Mouse (Mus musculus): Measurements from ENCODE around the gene Lgsn. TPM values are rescaled to one million over a fixed set of nuclear protein-coding genes. Genes with fewer than 3 reads are reported as not detected.

Gene Lgsn
- not detected for total RNA-seq (2021)

DNA sequence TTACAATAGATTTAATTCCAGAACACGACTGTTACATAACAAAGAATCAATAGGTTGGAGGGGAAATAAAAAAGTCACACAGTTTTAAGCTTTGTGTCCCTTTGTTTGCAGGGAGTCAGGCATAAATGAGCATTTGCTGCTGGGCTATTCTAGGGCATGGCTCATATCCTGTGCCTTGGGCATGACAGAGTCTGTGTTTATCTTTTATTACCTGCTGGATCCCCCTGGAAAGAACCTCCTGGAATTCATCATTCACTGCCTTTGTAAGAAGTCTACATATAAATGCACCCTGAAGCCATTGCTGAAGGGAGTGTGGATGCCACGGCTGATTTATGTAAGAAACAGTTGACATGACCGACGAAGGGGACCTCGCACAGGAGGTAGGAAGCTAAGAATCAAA lies at the start of gene Lgsn:
Gene Lgsn, plus strand, starts transcription at position 301 of the 400 bp plus-strand sequence.
- no peak for DNase-seq (ENCODE audit: low spot score)
- intact Hi-C loops (cut with DNase I): no loop called here

- intact Hi-C loops (cut with DNase I): no loop called here
- DNase-seq (ENCODE audit: low spot score): no peak
Observed at GRCm38 (mm10) chr1:31138387-31138786, 37.8 kb upstream of the Lgsn start.

DNA sequence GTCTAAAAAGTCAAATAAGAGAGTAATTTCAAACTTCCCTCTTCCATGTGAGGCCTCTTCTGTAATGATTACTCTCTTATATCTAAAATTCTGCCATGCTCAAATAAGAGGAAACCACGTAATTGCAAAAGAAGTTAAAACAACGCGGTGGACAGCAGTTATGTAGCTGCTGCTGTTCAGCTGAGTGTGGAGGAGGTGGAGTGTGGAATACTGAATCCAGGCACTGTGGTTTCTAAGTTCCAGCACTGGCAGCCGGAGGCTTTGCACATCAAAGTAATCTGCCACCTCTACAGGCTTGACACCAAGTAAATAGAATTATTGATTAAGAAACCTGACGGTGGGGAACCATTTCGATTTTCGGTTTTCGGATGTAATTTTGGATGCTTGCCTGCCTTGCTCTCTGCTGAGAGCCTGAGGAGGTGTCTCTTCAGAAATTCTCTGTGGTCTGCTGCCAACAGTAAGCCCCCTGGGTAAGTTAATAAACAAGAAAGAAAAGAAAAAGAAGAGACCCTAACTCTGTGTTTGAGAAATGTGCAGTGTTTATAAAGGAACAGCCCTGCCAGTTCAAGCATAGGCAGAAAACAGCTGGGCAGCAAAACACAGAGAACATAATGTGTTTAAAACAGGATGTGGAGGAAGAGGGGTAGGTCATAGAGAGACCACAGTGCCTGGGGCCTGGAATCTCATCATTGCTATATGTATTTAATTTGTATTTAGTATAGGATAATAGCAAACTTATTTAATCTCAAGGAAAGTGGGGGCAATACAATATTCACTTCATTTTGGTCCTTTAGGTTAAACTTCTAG lies 33.7 kb upstream of the Lgsn start:
- no peak for DNase-seq (ENCODE audit: low spot score)
- intact Hi-C loops (cut with DNase I): no loop called here

GRCm38 (mm10) chr1:31143571-31143970 lies 32.6 kb upstream of the Lgsn start:
- intact Hi-C loops (cut with DNase I): no loop called here

DNA sequence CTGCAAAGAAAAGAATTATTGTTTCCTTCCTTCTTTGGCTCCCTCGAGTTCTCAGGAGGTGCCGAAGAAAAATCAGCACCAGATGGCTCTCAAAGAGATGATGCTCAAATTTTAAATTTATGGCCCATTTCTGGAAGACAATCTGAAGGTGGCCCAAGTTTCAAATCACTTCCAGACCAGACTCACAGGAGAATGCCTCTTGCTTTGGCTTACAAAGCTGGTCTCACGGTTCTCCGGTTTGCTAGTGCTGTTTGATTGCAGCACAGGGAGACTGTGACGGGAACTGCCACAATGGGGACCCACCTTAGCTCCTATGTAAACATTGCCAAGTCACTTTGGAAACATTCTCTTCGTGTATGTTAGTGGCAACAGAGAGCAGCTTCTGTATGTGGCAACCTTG lies 26.5 kb upstream of the Lgsn start:
- no peak for DNase-seq (ENCODE audit: low spot score)
- intact Hi-C loops (cut with DNase I): loop anchor here (5.0 kb wide), 1 partner anchor 277 kb away; the partner anchor contains the start of gene Phf3

More at GRCm38 (mm10) chr1:31143571-31143970, 32.6 kb upstream of the Lgsn start:
- no peak for DNase-seq (ENCODE audit: low spot score)

DNA sequence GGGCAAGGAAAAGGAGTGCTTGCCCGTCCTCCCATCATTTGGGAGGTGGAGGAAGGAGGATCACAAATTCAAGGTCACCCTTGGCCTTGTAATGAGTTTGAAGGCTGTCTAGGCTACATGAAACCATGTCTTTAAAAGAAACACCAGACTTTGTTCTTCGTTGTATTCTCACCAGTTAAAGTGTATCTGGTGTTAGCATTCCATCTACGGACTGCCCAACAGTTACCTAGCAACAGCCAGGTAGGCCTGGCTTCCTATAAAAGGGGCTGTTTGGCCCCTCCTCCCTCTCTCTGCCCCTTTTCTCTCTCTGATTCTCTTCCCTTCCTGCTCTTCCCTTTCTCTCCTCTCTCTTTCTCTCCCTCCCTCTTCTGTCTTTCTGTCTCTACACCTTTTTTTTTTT lies 25.7 kb upstream of the Lgsn start:
- DNase-seq (ENCODE audit: low spot score): no peak
- intact Hi-C loops (cut with DNase I): loop anchor here (5.0 kb wide), 1 partner anchor 278 kb away; the partner anchor contains the start of gene Phf3

DNA sequence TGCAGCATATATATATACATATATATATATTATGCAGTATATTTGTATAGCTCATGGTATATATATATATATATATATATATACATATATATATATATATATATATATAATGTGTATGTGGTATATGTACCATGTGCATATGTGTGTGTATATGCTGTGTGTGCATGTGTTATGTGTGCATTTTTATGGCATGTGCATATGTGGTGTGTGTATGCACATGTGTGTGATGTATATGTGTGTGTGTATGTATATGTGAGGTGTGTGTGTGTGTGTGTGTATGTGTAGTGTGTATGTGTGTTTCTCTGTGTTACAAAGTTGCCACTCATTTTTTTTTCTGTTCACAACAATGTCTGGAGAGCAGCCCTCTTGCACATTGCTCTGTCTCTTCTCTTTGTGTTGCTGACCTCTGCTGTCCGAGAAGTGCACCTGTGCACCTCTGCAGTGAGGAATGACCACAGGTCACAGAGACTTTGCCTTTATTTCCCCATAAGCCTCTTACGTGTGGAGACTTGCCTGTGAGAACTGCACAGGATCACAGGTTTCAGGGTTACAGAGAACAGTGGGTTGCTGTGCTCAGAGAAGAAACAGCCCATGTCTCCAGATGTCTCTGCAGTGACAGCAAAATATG lies 23.3 kb upstream of the Lgsn start:
- intact Hi-C loops (cut with DNase I): loop anchor here (5.0 kb wide), 1 partner anchor 281 kb away; the partner anchor contains the start of gene Phf3
- no peak for DNase-seq (ENCODE audit: low spot score)

GRCm38 (mm10) chr1:31153793-31154349 lies 22.3 kb upstream of the Lgsn start:
- intact Hi-C loops (cut with DNase I): loop anchor here (1.0 to 5.0 kb wide), 3 partner anchors 233 to 376 kb away; partner anchors contain the start of gene Phf3
- peak; percentile 19 for DNase-seq (ENCODE audit: low spot score)

DNA sequence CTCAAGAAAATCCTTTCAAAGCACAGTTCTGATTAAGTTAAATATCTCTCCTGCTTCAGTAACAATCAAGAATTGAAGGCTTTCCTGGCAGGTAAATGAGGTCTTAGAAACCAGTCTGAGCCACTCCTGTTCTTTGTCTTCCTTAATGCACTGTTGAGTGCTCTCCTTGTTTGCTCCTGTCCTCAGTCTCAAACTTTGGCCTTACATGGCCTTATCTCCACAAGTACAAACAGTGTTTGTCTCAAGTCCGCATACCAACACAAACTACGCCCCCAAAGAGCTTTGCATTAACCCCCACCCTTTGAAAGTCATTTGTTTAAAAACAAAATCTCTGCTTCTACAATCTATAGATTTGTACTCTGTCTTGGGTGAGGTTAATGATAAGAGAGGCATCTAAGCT lies 20.0 kb upstream of the Lgsn start:
- intact Hi-C loops (cut with DNase I): no loop called here
- DNase-seq (ENCODE audit: low spot score): no peak

DNA sequence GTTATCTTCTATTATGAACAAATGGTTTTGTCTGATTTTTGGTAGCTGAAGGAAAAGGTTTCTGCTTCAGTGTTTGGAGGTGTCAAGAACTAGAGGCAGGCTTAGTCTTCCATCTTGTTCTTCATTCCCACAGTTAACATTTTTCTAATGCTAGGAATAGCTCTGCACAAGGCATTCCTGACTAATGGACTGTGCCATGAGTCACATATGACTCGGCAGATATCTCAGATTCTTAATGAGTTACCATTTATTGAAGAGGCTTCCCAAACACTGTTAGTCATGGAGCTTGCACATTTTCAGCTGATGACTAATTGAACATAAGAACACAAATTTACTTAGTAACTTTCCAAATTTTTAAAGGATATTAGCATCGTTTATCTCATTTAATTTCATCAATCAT lies 19.3 kb upstream of the Lgsn start:
- DNase-seq (ENCODE audit: low spot score): no peak
- intact Hi-C loops (cut with DNase I): no loop called here

DNA sequence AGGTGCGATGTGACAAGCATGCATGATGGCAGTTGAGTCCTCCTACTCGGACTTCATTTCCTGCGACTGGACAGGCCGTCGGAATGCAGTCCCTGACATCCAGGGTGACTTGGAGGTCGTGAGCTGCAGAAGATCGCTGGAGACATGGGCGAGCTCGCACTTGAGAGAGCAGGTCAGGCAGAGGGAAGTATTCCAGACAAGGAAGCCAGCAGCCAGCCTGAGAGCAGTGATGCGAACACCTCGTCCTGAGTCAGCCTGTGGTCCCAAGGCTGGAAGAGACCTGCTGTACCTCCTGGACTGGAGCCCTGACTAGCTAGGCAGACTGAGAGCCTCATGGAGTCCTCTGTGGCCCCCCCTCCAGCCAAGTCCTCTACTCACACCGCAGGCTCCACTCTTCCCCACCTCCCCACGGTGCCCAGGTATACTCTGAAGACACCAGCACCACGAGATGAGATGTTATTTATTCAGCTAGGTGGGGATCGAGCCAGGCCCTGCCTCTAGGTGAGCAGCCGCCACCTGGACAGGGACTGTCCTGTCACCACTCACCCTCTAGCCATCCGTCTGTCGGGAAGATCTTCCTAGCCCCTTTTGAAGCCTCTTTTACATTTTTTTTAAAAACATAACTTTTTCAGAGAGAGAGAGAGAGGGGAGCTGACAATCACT lies 11.5 kb upstream of the Lgsn start:
- no peak for DNase-seq (ENCODE audit: low spot score)
- intact Hi-C loops (cut with DNase I): loop anchor here (10.0 kb wide), 1 partner anchor 620 kb away; no protein-coding TSS in a partner anchor

- DNase-seq (ENCODE audit: low spot score): no peak
- intact Hi-C loops (cut with DNase I): loop anchor here (10.0 kb wide), 1 partner anchor 619 kb away; no protein-coding TSS in a partner anchor
Observed at GRCm38 (mm10) chr1:31165326-31166121, 10.7 kb upstream of the Lgsn start.

GRCm38 (mm10) chr1:31175401-31175800 lies 800 bp upstream of the Lgsn start:
- intact Hi-C loops (cut with DNase I): no loop called here
- no peak for DNase-seq (ENCODE audit: low spot score)

DNA sequence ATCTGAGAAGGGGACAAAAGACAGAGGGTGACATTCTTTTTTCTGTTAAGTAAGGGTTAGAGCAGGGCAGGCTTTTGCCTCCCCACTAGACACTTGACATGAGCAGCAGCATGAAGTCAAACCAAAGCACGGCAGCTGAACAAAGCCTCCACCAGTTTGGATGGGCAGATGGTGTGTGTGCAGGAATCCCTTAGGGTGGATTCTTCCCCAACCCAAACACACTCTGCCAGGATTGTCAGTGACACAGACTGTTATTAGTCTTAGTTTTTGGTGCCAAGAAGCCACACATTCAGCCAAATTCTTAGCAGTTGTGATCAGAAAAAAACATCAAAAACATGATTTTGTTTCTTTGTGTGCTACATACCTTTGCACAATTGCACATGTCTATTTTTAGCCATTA lies 2.1 kb downstream of the Lgsn start:
- no peak for DNase-seq (ENCODE audit: low spot score)
- intact Hi-C loops (cut with DNase I): no loop called here

- intact Hi-C loops (cut with DNase I): no loop called here
- no peak for DNase-seq (ENCODE audit: low spot score)
Observed at GRCm38 (mm10) chr1:31190237-31190866, 14.2 kb downstream of the Lgsn start.

- DNase-seq (ENCODE audit: low spot score): no peak
- intact Hi-C loops (cut with DNase I): no loop called here
Observed at GRCm38 (mm10) chr1:31195633-31196032, 19.4 kb downstream of the Lgsn start.

GRCm38 (mm10) chr1:31196959-31197358 lies 20.8 kb downstream of the Lgsn start:
- intact Hi-C loops (cut with DNase I): no loop called here
- DNase-seq (ENCODE audit: low spot score): no peak

DNA sequence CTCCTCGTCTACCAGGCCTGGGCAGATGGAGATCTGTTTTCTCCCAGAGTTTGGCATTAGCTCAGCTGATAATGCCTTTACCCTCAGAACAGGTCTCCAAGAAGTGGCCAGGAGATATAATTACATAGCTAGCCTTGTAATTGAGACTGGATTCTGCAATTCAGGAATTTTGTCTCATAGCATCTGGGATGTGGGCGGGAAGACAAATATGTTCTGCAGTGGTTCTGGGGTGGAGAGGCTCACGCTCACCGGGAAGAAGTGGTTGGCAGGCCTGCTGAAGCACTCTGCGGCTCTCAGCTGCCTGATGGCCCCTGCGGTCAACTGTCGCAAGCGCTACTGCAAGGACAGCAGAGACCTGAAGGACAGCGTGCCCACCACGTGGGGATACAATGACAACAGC lies 27.6 kb downstream of the Lgsn start:
- intact Hi-C loops (cut with DNase I): no loop called here
- no peak for DNase-seq (ENCODE audit: low spot score)

DNA sequence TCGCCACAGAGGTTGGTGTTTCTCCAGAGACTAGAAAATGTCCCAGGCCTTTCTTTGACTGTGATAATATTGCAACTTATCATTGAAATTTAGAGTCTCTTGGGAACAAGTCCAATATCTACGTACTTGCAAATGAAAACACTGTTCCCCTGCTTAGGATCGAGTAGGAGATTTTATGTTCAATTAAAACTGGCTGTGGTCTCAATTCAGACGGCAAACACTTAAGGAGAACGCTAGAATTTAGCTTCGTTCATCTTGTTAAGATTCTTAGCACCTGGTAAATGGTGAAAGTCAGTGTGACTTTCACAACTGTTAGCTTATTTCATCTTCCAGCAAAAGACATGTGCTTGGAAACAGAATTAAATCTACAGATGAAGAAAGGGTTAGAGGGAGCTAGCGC lies 29.1 kb downstream of the Lgsn start:
- intact Hi-C loops (cut with DNase I): no loop called here
- no peak for DNase-seq (ENCODE audit: low spot score)

All from heart, postnatal 25 days (tissue).